In the genomic region with DNA sequence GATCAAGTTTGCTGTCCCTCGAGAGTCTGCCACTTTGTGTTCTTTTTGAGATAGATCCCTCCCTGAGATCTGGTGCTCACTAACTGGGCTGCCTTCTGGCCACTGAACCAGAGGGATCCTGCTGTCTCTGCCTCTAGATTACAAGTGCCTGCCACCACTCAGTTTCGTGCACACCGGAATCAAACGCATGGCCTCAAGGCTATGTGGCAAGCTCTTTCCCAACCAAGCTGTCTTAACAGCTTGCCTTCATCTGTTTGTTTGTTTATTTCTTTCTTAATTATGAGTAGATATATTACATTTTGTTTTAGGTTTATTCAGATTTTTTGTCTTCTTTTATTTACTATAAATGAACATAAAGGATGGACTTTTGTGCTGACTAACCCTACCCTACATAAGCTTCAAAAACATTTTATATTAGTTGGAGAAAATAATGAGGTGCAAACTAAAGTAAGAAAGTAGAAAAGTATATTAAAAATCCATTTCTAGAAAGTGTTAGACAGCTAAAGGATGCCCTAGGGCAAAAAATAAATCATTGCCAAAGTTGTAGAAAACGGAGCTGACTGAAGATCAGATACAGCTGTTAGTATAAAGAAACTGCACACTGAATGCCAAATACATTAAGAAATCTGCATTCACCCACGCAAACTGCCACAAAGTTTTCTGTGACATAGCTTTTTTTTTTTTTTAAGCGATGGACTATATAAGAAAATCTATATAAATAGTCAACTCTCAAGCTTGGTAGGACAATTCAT, we compare ENCODE assay signal across 18 mouse cellular contexts. TPM values are rescaled to one million over a fixed set of nuclear protein-coding genes. Genes with fewer than 3 reads are reported as not detected.
DNase-seq lines count a peak whose midpoint lies in the region; ATAC-seq and TF ChIP-seq lines count a peak whose summit lies in the region.
"Had no signal": no experiment of that assay in that cellular context is flagged by ENCODE, and none has a peak within 500 bp of the region (broad histone marks: within the 10 kb centered on the region; RNA-seq: fewer than 3 reads in every experiment).

No protein-coding gene starts in this region.

- 0 out of 2 replicates have a peak, but pooled peaks cover 4% of the 10 kb centered on the region for H3K4me1 ChIP-seq in lung, embryonic 15.5 days
- peaks cover 3% of the 10 kb centered on the region; the same call in 1 of the 2 replicates for H3K4me1 ChIP-seq in limb, embryonic 14.5 days (ENCODE audit: control insufficient read depth, insufficient read depth, low read length)
- H3K4me1 ChIP-seq in liver, embryonic 12.5 days = peaks cover 8% of the 10 kb centered on the region
- H3K4me1 ChIP-seq: forebrain, embryonic 12.5 days; heart, embryonic 15.5 days; hindbrain, embryonic 13.5 days had no signal

- peak; percentile 90 for ATAC-seq in lung, embryonic 15.5 days (ENCODE audit: borderline replicate concordance, extremely low read depth, low FRiP score, low TSS enrichment)
- ATAC-seq in limb, embryonic 14.5 days (ENCODE audit: low FRiP score, low read depth) = no peak
- no peak for ATAC-seq in liver, embryonic 12.5 days
- ATAC-seq: forebrain, embryonic 16.5 days had no signal

- H3K9ac ChIP-seq in lung, embryonic 15.5 days = no peak overlapping the region
- H3K9ac ChIP-seq in limb, embryonic 14.5 days (ENCODE audit: low read depth, low read length, severe bottlenecking) = no peak overlapping the region
- no peak overlapping the region for H3K9ac ChIP-seq in liver, embryonic 12.5 days
- H3K9ac ChIP-seq: forebrain, embryonic 12.5 days; heart, embryonic 15.5 days; hindbrain, embryonic 13.5 days had no signal

- H3K27ac ChIP-seq in lung, embryonic 15.5 days = no peak overlapping the region
- H3K27ac ChIP-seq in limb, embryonic 14.5 days (replicated peaks; ENCODE audit: low read depth, low read length) = no peak overlapping the region
- no peak overlapping the region for H3K27ac ChIP-seq in liver, embryonic 12.5 days
- H3K27ac ChIP-seq: forebrain, embryonic 12.5 days; heart, adult 2 months; heart, embryonic 15.5 days; hindbrain, embryonic 13.5 days had no signal

- peaks cover 17% of the 10 kb centered on the region; the same call in 1 of the 2 replicates for H3K27me3 ChIP-seq in lung, embryonic 15.5 days
- no peaks in the 10 kb centered on the region for H3K27me3 ChIP-seq in limb, embryonic 14.5 days (ENCODE audit: control insufficient read depth, insufficient read depth, low read length)
- H3K27me3 ChIP-seq in liver, embryonic 12.5 days (replicated peaks) = no peaks in the 10 kb centered on the region
- H3K27me3 ChIP-seq: forebrain, embryonic 12.5 days; heart, embryonic 15.5 days; hindbrain, embryonic 13.5 days had no signal

- 46% methylated on average over 7 of the region's 7 CpGs for WGBS in lung, embryonic 15.5 days
- 38% methylated on average over 7 of the region's 7 CpGs for whole genome bisulfite sequencing in limb, embryonic 14.5 days
- 77% methylated on average over 7 of the region's 7 CpGs for WGBS in liver, embryonic 12.5 days (ENCODE audit: insufficient replicate concordance)

- no peaks in the 10 kb centered on the region for H3K36me3 ChIP-seq in lung, embryonic 15.5 days
- H3K36me3 ChIP-seq in limb, embryonic 14.5 days (ENCODE audit: control insufficient read depth, insufficient read depth, low read length) = no peaks in the 10 kb centered on the region
- no peaks in the 10 kb centered on the region for H3K36me3 ChIP-seq in liver, embryonic 12.5 days
- H3K36me3 ChIP-seq: forebrain, embryonic 12.5 days; heart, embryonic 15.5 days; hindbrain, embryonic 13.5 days had no signal

- no peak overlapping the region for H3K4me3 ChIP-seq in lung, embryonic 15.5 days
- H3K4me3 ChIP-seq in limb, embryonic 14.5 days (replicated peaks; ENCODE audit: low read length) = no peak overlapping the region
- H3K4me3 ChIP-seq in liver, embryonic 12.5 days = no peak overlapping the region
- H3K4me3 ChIP-seq: forebrain, embryonic 12.5 days; heart, adult 2 months; heart, embryonic 15.5 days; hindbrain, embryonic 13.5 days had no signal

- no peak for TF ChIP-seq POLR2A in limb, embryonic 14.5 days (IDR thresholded peaks at IDR 0.05; ENCODE audit: borderline replicate concordance, extremely low read depth, insufficient read depth, insufficient read length)

- H3K9me3 ChIP-seq in lung, embryonic 15.5 days = no peaks in the 10 kb centered on the region
- no peaks in the 10 kb centered on the region for H3K9me3 ChIP-seq in limb, embryonic 14.5 days (ENCODE audit: control insufficient read depth, low read length)
- H3K9me3 ChIP-seq in liver, embryonic 12.5 days (replicated peaks) = no peaks in the 10 kb centered on the region
- H3K9me3 ChIP-seq: forebrain, embryonic 12.5 days; heart, embryonic 15.5 days; hindbrain, embryonic 13.5 days had no signal

- DNase-seq in lung, postnatal 14 days = no peak
- DNase-seq in limb, embryonic 14.5 days (ENCODE audit: low spot score) = peak; percentile 28
- peak; percentile 2 for DNase-seq in lung, postnatal 25 days (ENCODE audit: low spot score)
- no peak for DNase-seq in thymus, postnatal 4 days
- DNase-seq: adrenal gland, adult 2 months; adrenal gland, postnatal 25 days; cerebellum, adult 18-20 months; cerebellum, postnatal 10 days; gastrocnemius, postnatal 14 days; heart, adult 2 months; heart, postnatal 14 days had no signal

- H3K4me2 ChIP-seq in lung, embryonic 15.5 days = no peak overlapping the region
- no peak overlapping the region for H3K4me2 ChIP-seq in limb, embryonic 14.5 days (replicated peaks; ENCODE audit: low read depth, low read length, severe bottlenecking)
- no peak overlapping the region for H3K4me2 ChIP-seq in liver, embryonic 12.5 days
- H3K4me2 ChIP-seq: forebrain, embryonic 12.5 days; heart, embryonic 11.5 days; heart, embryonic 15.5 days; hindbrain, embryonic 13.5 days had no signal

RNA-seq across cellular contexts. Expression of a gene that starts 34.4 kb away (rescaled TPM):
- 54.1 and 60.2 TPM in 2 replicates for polyA plus RNA-seq in lung, embryonic 15.5 days (2015; fragmentation: Nextera tagmentation; extraction: Ambion mirVana)
- 21.4 and 32.4 TPM in 2 replicates for polyA plus RNA-seq in limb, embryonic 14.5 days (2012; rRNA removed)
- 58.6 and 59.9 TPM in 2 replicates for polyA plus RNA-seq in limb, embryonic 14.5 days (2014; fragmentation: Nextera tagmentation; extraction: Ambion mirVana)
- 37.5 TPM in 2 replicates for polyA plus RNA-seq in liver, embryonic 12.5 days (2016; fragmentation: Nextera tagmentation; extraction: Ambion mirVana)

RNA-seq across cellular contexts. Expression of a gene that starts 34.7 kb away (rescaled TPM):
- polyA plus RNA-seq in lung, embryonic 15.5 days (2015; fragmentation: Nextera tagmentation; extraction: Ambion mirVana) = 12.6 and 13.1 TPM in 2 replicates
- polyA plus RNA-seq in limb, embryonic 14.5 days (2012; rRNA removed) = 9.0 and 11.2 TPM in 2 replicates
- 13.1 and 13.2 TPM in 2 replicates for polyA plus RNA-seq in limb, embryonic 14.5 days (2014; fragmentation: Nextera tagmentation; extraction: Ambion mirVana)
- 7.7 and 8.4 TPM in 2 replicates for polyA plus RNA-seq in liver, embryonic 12.5 days (2016; fragmentation: Nextera tagmentation; extraction: Ambion mirVana)

Comparison
In these comparisons a context has a peak if more than half of its experiments do, and no peak if none do; other contexts are left out.
1. DNase-seq: peak in limb, embryonic 14.5 days (single experiment) and lung, postnatal 25 days (single experiment); none in lung, postnatal 14 days (single experiment) and thymus, postnatal 4 days (single experiment).